Mouse (Mus musculus) liver, postnatal 0 days (tissue): ENCODE results near the gene Socs7. TPM values are rescaled to one million over a fixed set of nuclear protein-coding genes. Genes with fewer than 3 reads are reported as not detected.
"Not testable (repeated sequence)": the region's sequence is repeated elsewhere in the genome, so short reads cannot be mapped to it uniquely, and the experiment has no call there.

Source experiments
- ATAC-seq: fragments of 200-750 bp; cut with Nextera tagmentation; 2 replicates; pipeline ENCODE4 v1.8.0; 2017; ENCODE audit warnings: mild to moderate bottlenecking, moderate library complexity
- DNase-seq: peaks from one replicate; pipeline ENCODE4 v3.0.0-alpha.2; 2016
- H3K27ac ChIP-seq: fragments of 300-500 bp; sonication (generic); 2 replicates; pipeline ENCODE4 v1.5.1; 2014; ENCODE audit warnings: antibody characterized with exemption, moderate library complexity, mild to moderate bottlenecking, low read depth
- H3K27me3 ChIP-seq: fragments of 300-500 bp; sonication (generic); 2 replicates; pipeline ENCODE4 v1.6.1; 2014; ENCODE audit warnings: low read length, control low read depth, mixed read lengths; ENCODE audit not compliant: insufficient read depth
- H3K36me3 ChIP-seq: fragments of 300-500 bp; sonication (generic); replicated peaks from 2 replicates; pipeline ENCODE4 v1.6.1; 2014; ENCODE audit warnings: mild to moderate bottlenecking, control low read depth, low read length, moderate library complexity, mixed read lengths; ENCODE audit not compliant: insufficient read depth
- H3K4me1 ChIP-seq: fragments of 300-500 bp; sonication (generic); 2 replicates; pipeline ENCODE4 v1.6.1; 2014; ENCODE audit warnings: antibody characterized with exemption, mild to moderate bottlenecking, control low read depth; ENCODE audit not compliant: insufficient read depth
- H3K4me2 ChIP-seq: fragments of 300-500 bp; sonication (generic); 2 replicates; pipeline ENCODE4 v1.6.1; 2014; ENCODE audit warnings: low read depth, mild to moderate bottlenecking, low read length, moderate library complexity, mixed read lengths
- H3K4me3 ChIP-seq: fragments of 300-500 bp; sonication (generic); 2 replicates; pipeline ENCODE4 v1.5.1; 2014; ENCODE audit warnings: low read depth, low read length
- H3K9ac ChIP-seq: fragments of 300-500 bp; sonication (generic); replicated peaks from 2 replicates; pipeline ENCODE4 v1.6.1; 2014; ENCODE audit warnings: mild to moderate bottlenecking, moderate library complexity
- H3K9me3 ChIP-seq: fragments of 300-500 bp; sonication (generic); 2 replicates; pipeline ENCODE4 v1.6.1; 2016; ENCODE audit warnings: mild to moderate bottlenecking, control low read depth, low read length, mixed read lengths
- CTCF ChIP-seq: sonication (generic); IDR thresholded peaks from 2 replicates; pipeline ENCODE4 v1.5.1; 2016; ENCODE audit warnings: antibody characterized with exemption, low read depth
- EP300 ChIP-seq: IDR thresholded peaks from 2 replicates; pipeline ENCODE4 v1.6.1; 2016; ENCODE audit warnings: antibody characterized with exemption, low read depth, mild to moderate bottlenecking
- WGBS: fragments of 180-500 bp; shearing (Covaris S2); extraction: QIAGEN DNeasy Blood & Tissue Kit; methylation state at CpG from one replicate; pipeline ENCODE4 v1.1.7; 2014; ENCODE audit not compliant: insufficient replicate concordance; 5-methylcytosine and 5-hydroxymethylcytosine counted together
- polyA plus RNA-seq: library from polyadenylated mRNA; unstranded; fragments of >200 nt; fragmentation: Nextera tagmentation; extraction: Ambion mirVana; gene quantifications from 2 replicates; pipeline ENCODE4 v1.2.1, GENCODE M21; 2015

The Socs7 gene
- polyA plus RNA-seq, 1 experiment from 2014 or later, result 0.92 TPM

DNA sequence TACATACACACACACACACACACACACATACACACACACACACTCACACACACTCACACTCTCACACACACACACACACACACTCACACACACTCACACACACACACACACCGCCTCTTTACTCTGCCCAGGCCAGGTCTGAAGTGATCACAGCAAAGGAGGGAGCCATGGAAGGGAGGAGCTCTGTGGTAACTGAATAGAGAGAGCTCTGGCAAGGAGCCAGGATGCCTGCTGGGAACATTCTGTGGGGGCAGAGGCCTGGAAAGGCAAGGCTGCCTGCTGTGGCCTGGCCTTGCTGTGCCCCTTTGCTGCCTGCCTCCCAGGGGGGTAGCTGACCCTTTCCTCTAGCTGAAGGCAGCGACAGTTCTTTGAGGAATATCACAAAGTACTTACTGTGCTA is 12.3 kb upstream of the Socs7 start:
- ATAC-seq (peak; percentile 83), DNase-seq (peak; percentile 76)

DNA sequence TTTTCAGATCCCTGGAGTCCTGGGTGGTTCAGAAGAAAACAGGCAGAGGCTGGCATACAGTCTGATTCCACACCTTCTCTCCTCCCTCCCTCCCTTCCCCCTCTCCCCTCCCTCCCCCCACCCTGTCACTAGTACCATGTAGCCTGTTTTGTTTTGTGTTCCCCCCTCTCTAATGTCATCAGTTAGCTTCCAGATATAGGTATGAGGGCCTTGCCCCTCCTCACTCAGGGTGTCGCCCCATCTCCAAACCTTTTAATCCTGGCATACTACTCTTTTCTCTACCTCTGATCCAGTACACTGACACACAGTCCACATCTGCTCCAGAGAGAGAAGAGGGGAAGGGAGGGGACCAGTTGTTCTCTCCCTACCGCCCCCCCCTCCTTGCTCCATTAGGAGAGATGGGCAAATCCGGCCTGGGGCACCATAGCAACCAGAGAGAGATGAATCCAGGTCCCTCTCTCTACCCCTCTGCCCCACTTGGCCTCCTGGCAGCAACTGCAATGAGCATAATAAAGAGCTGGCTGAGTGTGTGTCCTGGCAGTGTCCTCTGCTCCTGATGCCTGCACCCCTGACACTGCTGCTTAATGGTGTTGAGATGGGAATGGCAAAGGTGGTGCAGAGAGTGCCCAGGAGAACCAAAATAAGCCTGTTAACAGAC is 10.2 kb upstream of the Socs7 start, which contains the start of gene Gpr179:
Gene Gpr179 (minus strand): TSS at position 51 of the 658 bp plus-strand sequence.
- DNase-seq, result no peak
- no peak for ATAC-seq
- Histone ChIP-seq H3K4me2 (no peak within 1 kb of the TSS), H3K4me1 (peaks cover 4% of the 10 kb centered on the region; the same call in 1 of the 2 replicates), H3K36me3 (no peaks in the 10 kb centered on the region), H3K27me3 (no peaks in the 10 kb centered on the region), H3K9ac (no peak within 1 kb of the TSS), H3K4me3 (no peak within 1 kb of the TSS), H3K9me3 (no peaks in the 10 kb centered on the region), H3K27ac (no peak within 1 kb of the TSS)
- TF ChIP-seq EP300, result no peak
- TF ChIP-seq CTCF, result no peak
- WGBS, result 73% methylated on average over 3 of the region's 3 CpGs

More for the DNA sequence above, 12.3 kb upstream of the Socs7 start:
- no peak overlapping the region for H3K27ac ChIP-seq
- peaks cover 4% of the 10 kb centered on the region; the same call in 1 of the 2 replicates for H3K4me1 ChIP-seq
- 18% methylated on average over 2 of the region's 2 CpGs for WGBS
- H3K9me3 ChIP-seq, result no peaks in the 10 kb centered on the region
- no peaks in the 10 kb centered on the region for H3K27me3 ChIP-seq
- no peak overlapping the region for H3K4me2 ChIP-seq
- TF ChIP-seq EP300 (no peak), CTCF (no peak)
- no peak overlapping the region for H3K4me3 ChIP-seq
- no peak overlapping the region for H3K9ac ChIP-seq
- H3K36me3 ChIP-seq, result no peaks in the 10 kb centered on the region

DNA sequence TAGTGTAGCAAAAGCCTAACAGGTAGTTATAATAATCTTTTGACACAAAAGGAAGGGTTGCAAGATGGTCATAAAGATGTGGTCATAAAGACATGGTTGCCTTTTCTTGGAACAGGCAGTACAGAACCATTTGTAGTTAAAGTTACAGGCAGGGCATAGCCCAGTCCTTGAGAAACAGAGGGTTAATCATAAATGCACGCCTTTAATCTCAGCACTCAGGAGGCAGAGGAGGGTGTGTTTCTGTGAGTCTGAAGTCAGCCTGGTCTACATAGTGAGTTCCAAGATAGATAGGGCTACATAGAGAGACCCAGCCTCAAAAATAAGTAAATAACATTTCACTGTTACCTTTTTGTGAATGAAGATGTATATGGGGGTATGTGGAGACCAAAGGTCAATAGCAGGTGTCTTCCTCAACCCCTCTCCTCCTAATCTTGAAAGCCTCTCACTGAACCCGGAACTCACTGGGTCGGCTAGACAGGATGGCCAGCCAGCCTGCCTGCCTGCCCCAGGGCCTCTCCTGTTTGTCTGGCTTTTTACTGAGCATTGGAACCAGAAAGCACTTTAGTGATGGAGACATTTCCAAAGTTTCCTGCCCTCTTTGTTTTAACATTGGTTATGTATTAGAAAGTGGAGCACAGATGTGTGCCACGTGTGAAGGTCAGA is 9.3 kb upstream of the Socs7 start:
- TF ChIP-seq EP300, result no peak
- TF ChIP-seq CTCF, result no peak

DNA sequence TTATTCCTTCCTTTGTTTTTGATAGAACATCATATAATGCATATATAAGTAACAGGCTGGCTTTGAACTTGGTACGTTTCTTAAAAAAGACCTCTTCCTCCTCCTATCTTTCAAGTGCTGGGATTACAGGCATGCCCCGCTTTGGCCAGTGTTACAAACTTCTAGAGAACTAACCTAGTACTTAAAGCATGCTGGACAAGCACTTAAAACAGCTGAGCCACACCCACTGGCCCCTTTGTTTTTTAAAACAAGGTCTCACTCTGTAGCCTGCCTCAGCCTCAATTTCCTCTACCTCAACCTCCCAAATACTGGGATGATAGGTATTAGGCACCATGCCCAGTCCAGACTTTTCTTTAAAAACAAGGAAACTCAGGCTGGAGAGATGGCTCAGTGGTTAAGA is 7.7 kb upstream of the Socs7 start:
- Histone ChIP-seq H3K9me3 (no peaks in the 10 kb centered on the region), H3K27ac (no peak overlapping the region), H3K4me2 (no peak overlapping the region), H3K4me3 (no peak overlapping the region), H3K4me1 (peaks cover 4% of the 10 kb centered on the region; the same call in 1 of the 2 replicates), H3K36me3 (no peaks in the 10 kb centered on the region), H3K9ac (no peak overlapping the region), H3K27me3 (no peaks in the 10 kb centered on the region)
- DNase-seq (no peak), ATAC-seq (no peak)
- WGBS, result 69% methylated on average over 2 of the region's 2 CpGs
- TF ChIP-seq EP300, result no peak
- no peak for TF ChIP-seq CTCF

More for the DNA sequence above, 9.3 kb upstream of the Socs7 start:
- Histone ChIP-seq H3K9ac (no peak overlapping the region), H3K4me1 (peaks cover 4% of the 10 kb centered on the region; the same call in 1 of the 2 replicates), H3K27me3 (no peaks in the 10 kb centered on the region), H3K4me3 (no peak overlapping the region), H3K9me3 (no peaks in the 10 kb centered on the region), H3K27ac (no peak overlapping the region), H3K36me3 (no peaks in the 10 kb centered on the region), H3K4me2 (no peak overlapping the region)
- 53% methylated on average over 4 of the region's 4 CpGs for WGBS
- ATAC-seq (no peak), DNase-seq (no peak)

- TF ChIP-seq EP300, result no peak
- no peak for TF ChIP-seq CTCF
- no peaks in the 10 kb centered on the region for H3K27me3 ChIP-seq
- WGBS, result 70% methylated on average over 7 of the region's 7 CpGs
- H3K27ac ChIP-seq, result no peak overlapping the region
- H3K9ac ChIP-seq, result no peak overlapping the region
- ATAC-seq, result no peak
- no peak overlapping the region for H3K4me2 ChIP-seq
- H3K4me1 ChIP-seq, result peaks cover under 1% of the 10 kb centered on the region; the same call in 1 of the 2 replicates
- DNase-seq, result no peak
- H3K36me3 ChIP-seq, result no peaks in the 10 kb centered on the region
- H3K4me3 ChIP-seq, result no peak overlapping the region
- H3K9me3 ChIP-seq, result no peaks in the 10 kb centered on the region
Measured at GRCm38 (mm10) chr11:97355247-97355646, 7.1 kb upstream of the Socs7 start.

GRCm38 (mm10) chr11:97357663-97358062 is 4.7 kb upstream of the Socs7 start:
- not testable (repeated sequence) for H3K36me3 ChIP-seq, H3K27ac ChIP-seq, H3K9me3 ChIP-seq, H3K9ac ChIP-seq, ATAC-seq, H3K4me1 ChIP-seq, H3K4me3 ChIP-seq, H3K4me2 ChIP-seq, H3K27me3 ChIP-seq
- 2% methylated on average over 4 of the region's 6 CpGs for WGBS
- peak; percentile 85 for TF ChIP-seq CTCF
- DNase-seq, result peak; percentile 84
